Mouse (Mus musculus) megakaryocyte, embryonic 14.5 days (primary cell): ENCODE data around the gene Ncor1.

Experiments used
- FLI1 ChIP-seq: IDR thresholded peaks from 2 replicates; pipeline ENCODE4 v1.6.1; 2012; ENCODE audit warnings: low read length, inconsistent platforms, mixed read lengths
- GATA1 ChIP-seq: IDR thresholded peaks from 3 replicates; pipeline ENCODE4 v1.6.1; 2012; ENCODE audit warnings: mixed read lengths, low read length, inconsistent platforms, borderline replicate concordance

DNA sequence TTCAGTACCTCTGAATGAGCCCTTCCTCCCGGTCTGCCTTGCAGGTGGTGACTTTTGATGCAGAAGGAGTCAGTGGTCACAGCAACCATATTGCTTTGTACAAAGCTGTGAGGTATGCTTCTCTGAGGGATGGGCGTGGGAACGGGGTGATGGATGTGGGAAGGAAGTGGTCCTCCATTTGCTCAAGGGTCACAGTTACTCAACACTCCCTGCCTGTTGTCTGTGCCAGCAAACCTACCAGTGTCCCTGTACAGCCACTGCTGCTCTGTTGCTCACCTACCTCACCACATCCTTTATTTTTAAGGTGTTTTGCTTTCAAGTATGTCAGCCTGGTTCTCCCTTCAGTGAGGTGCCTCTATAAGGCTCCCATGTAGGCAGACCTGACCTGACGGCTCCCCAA lies 49.3 kb upstream of the Ncor1 start:
- TF ChIP-seq GATA1 (no peak), FLI1 (no peak)
